Mouse (Mus musculus) erythroblast, embryonic 14.5 days (primary cell): ENCODE results near the gene Ptov1.

Source experiments
- GATA1 ChIP-seq: IDR thresholded peaks from 2 replicates; pipeline ENCODE4 v1.6.1; 2012; ENCODE audit warnings: low read length, inconsistent platforms, mixed read lengths
- TAL1 ChIP-seq: IDR thresholded peaks from 3 replicates; pipeline ENCODE4 v1.6.1; 2012; ENCODE audit warnings: low read length, inconsistent platforms, mixed read lengths

DNA sequence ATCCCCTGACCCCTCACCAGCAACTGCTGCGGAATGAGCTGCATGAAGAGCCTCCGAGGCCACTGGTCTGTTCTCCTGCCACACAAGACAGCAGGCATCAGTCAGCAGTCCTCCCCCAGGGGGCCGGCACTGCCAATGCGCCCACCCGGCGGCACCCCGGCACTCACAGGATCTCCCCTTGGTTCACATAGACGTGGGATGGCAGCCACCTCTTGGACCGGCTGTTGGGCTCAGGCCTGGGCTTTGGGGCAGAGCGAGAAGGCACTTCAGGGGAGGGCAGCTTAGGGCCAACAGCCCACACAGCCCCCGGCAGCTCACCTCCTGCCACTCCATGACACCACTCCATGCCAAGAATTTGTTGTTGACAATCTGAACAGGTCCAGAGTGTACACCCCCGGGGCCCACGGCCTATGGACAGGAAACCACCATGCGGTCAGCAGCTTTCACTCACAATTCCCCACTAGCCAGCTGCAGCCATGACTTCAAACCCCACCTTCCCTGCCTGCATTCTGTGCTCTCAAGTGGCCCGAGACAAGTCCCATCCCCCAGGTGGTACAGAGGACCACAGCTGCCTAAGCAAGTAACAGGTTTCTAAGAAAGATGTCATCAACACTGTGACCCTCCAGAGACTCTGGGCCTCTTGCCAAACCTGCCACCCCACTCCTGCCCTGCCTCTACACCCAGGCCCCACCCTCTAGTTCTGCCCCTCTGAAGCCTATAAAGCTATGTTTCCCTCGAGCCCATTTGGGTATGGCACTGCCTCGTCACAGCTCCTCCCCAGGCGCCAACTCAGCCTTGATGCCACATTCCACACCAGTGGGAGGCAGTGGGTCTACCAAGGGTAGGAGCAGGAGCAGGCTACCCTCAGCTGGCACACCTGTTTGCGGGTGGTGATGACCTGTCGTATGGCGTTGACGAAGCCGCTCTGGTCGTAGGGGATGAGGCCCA is 4.7 kb downstream of the Ptov1 start:
- TF ChIP-seq GATA1: no peak
- TF ChIP-seq TAL1: no peak
